Mouse (Mus musculus): ENCODE data around the gene Tec.

DNA sequence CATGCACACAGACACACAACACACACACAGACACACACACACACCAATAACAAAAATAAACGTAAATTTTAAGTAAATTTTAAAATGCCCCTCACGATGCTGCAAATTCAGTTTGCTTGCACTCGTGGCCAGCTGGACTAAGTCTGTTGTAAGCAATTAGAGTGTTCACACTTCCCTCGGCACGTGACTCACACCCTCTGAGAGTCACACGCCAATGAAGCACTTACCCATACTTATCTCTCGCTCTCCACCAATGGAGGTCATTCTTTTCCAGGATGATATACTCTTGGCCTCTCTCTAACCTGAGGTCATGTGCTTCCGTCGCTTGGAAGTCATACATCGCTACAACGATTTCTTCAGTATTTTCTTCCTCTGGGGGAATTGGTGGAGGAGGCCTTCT lies 86.5 kb downstream of the Tec start:
- TF ChIP-seq CTCF (IDR thresholded peaks at IDR 0.05; ENCODE audit: extremely low read depth, insufficient read depth, insufficient read length, insufficient replicate concordance) (no peak), POLR2A (IDR thresholded peaks at IDR 0.05; ENCODE audit: low read depth, low read length) (no peak)
